Mouse (Mus musculus) brain, embryonic 18.5 days (tissue): ENCODE results near the gene Aqp5.

Experiments
- DNase-seq: peaks from one replicate; pipeline ENCODE4 v3.0.0-alpha.2; 2012; ENCODE audit warnings: low read depth, low spot score

The Aqp5 gene

GRCm38 (mm10) chr15:99637405-99638123 lies 47.0 kb downstream of the Aqp5 start:
- no peak for DNase-seq

- DNase-seq: no peak
Measured at GRCm38 (mm10) chr15:99638124-99638485, 47.5 kb downstream of the Aqp5 start.

- no peak for DNase-seq
Measured at GRCm38 (mm10) chr15:99642622-99643021, 52.0 kb downstream of the Aqp5 start.

- no peak for DNase-seq
Measured at GRCm38 (mm10) chr15:99643832-99644231, 53.2 kb downstream of the Aqp5 start.
